Mouse (Mus musculus) hindbrain, embryonic 13.5 days (tissue): Measurements from ENCODE around the gene Svep1. TPM values are rescaled to one million over a fixed set of nuclear protein-coding genes. Genes with fewer than 3 reads are reported as not detected.

Experiments
- ATAC-seq: fragments of 200-750 bp; cut with Nextera tagmentation; 2 replicates; pipeline ENCODE4 v1.8.0; 2017; ENCODE audit warnings: moderate TSS enrichment; ENCODE audit not compliant: low FRiP score
- H3K27ac ChIP-seq: fragments of 300-500 bp; sonication (generic); 2 replicates; pipeline ENCODE4 v1.5.1; 2015; ENCODE audit warnings: inconsistent platforms, mild to moderate bottlenecking, moderate library complexity
- H3K27me3 ChIP-seq: fragments of 300-500 bp; sonication (generic); 2 replicates; pipeline ENCODE4 v1.6.1; 2015; ENCODE audit warnings: mild to moderate bottlenecking, inconsistent platforms
- H3K36me3 ChIP-seq: fragments of 300-500 bp; sonication (generic); 2 replicates; pipeline ENCODE4 v1.6.1; 2015; ENCODE audit warnings: mild to moderate bottlenecking, inconsistent platforms
- H3K4me1 ChIP-seq: fragments of 300-500 bp; sonication (generic); replicated peaks from 2 replicates; pipeline ENCODE4 v1.6.1; 2015; ENCODE audit warnings: inconsistent platforms
- H3K4me2 ChIP-seq: fragments of 300-500 bp; sonication (generic); 2 replicates; pipeline ENCODE4 v1.6.1; 2015; ENCODE audit warnings: inconsistent platforms, mild to moderate bottlenecking, moderate library complexity
- H3K4me3 ChIP-seq: fragments of 300-500 bp; sonication (generic); 2 replicates; pipeline ENCODE4 v1.5.1; 2015; ENCODE audit warnings: mild to moderate bottlenecking, inconsistent platforms
- H3K9ac ChIP-seq: fragments of 300-500 bp; sonication (generic); 2 replicates; pipeline ENCODE4 v1.6.1; 2015; ENCODE audit warnings: mild to moderate bottlenecking, inconsistent platforms
- H3K9me3 ChIP-seq: fragments of 300-500 bp; sonication (generic); 2 replicates; pipeline ENCODE4 v1.6.1; 2016; ENCODE audit warnings: inconsistent platforms
- WGBS: fragments of 180-500 bp; shearing (Covaris S2); methylation state at CpG from one replicate; pipeline ENCODE4 v1.1.7; 2015; 5-methylcytosine and 5-hydroxymethylcytosine counted together
- polyA plus RNA-seq: library from polyadenylated mRNA; unstranded; fragments of >200 nt; fragmentation: Nextera tagmentation; extraction: Ambion mirVana; gene quantifications from 2 replicates; pipeline ENCODE4 v1.2.1, GENCODE M21; 2015

Gene Svep1
- polyA plus RNA-seq, 1 experiment from 2014 or later: 0.55 TPM

DNA sequence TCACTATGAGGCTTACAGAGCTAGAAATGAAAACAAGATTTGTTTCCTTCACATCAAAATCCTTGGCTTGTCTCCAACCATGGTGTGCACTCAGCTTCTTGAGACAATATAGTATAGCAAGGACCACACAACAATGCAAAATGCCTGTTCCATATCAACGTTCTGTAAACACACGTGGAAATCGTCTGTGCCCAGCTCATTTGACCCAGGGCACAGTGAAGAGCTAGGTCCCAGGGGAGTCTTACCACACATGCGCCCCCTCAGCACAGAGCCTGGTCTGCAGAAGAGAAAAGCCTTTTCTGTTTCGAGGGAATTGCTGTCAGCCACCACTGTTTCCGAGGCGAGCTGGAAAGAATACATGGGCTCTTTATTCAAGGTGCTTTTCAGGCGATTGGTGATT lies 91.2 kb downstream of the Svep1 start:
- no peak overlapping the region for H3K27ac ChIP-seq
- ATAC-seq: peak; percentile 76; the same call in 1 of the 2 replicates
- no peaks in the 10 kb centered on the region for H3K27me3 ChIP-seq
- 0 out of 2 replicates have a peak overlapping the region, but pooled peaks have one; percentile 3 for H3K9ac ChIP-seq
- H3K4me3 ChIP-seq: no peak overlapping the region
- no peaks in the 10 kb centered on the region for H3K9me3 ChIP-seq
- H3K4me1 ChIP-seq: peaks cover 6% of the 10 kb centered on the region
- peak overlapping the region; percentile 36; the same call in 1 of the 2 replicates for H3K4me2 ChIP-seq
- no peaks in the 10 kb centered on the region for H3K36me3 ChIP-seq
- WGBS: 27% methylated on average over 8 of the region's 8 CpGs

- H3K27ac ChIP-seq: no peak overlapping the region
- no peak overlapping the region for H3K9ac ChIP-seq
- H3K9me3 ChIP-seq: no peaks in the 10 kb centered on the region
- H3K36me3 ChIP-seq: no peaks in the 10 kb centered on the region
- WGBS: 85% methylated on average over 10 of the region's 10 CpGs
- H3K27me3 ChIP-seq: no peaks in the 10 kb centered on the region
- H3K4me3 ChIP-seq: no peak overlapping the region
- no peak for ATAC-seq
- H3K4me1 ChIP-seq: peaks cover 6% of the 10 kb centered on the region
- no peak overlapping the region for H3K4me2 ChIP-seq
Observed at GRCm38 (mm10) chr4:58111008-58111407, 95.7 kb downstream of the Svep1 start.

GRCm38 (mm10) chr4:58109793-58110192 lies 96.9 kb downstream of the Svep1 start:
- Histone ChIP-seq H3K4me3 (no peak overlapping the region), H3K9me3 (no peaks in the 10 kb centered on the region), H3K9ac (no peak overlapping the region), H3K36me3 (no peaks in the 10 kb centered on the region), H3K4me1 (no peaks in the 10 kb centered on the region), H3K27me3 (no peaks in the 10 kb centered on the region), H3K27ac (no peak overlapping the region), H3K4me2 (no peak overlapping the region)
- no peak for ATAC-seq
- 85% methylated on average over 6 of the region's 6 CpGs for WGBS

DNA sequence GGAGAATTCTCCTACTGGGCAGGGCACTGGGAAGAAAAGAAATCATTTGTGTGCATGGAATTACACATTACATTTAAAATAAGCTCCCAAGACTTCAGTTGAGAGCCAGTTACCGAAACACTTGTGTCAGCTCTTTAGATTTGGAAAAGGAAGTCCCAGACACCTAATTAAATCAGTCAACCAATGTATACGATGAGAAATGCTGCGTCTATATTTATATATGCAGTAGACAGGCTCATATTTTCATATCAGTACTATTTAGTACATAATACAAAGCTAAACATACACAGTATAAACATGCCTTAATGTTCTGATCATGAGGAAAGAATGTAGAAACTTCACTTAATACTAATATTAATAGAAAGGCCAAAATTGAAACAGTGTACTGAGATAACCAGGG lies 98.3 kb downstream of the Svep1 start:
- no peak overlapping the region for H3K9ac ChIP-seq
- H3K9me3 ChIP-seq: no peaks in the 10 kb centered on the region
- H3K4me1 ChIP-seq: no peaks in the 10 kb centered on the region
- H3K36me3 ChIP-seq: no peaks in the 10 kb centered on the region
- no peak overlapping the region for H3K4me3 ChIP-seq
- H3K4me2 ChIP-seq: no peak overlapping the region
- WGBS: 85% methylated on average over 3 of the region's 3 CpGs
- no peaks in the 10 kb centered on the region for H3K27me3 ChIP-seq
- no peak for ATAC-seq
- H3K27ac ChIP-seq: no peak overlapping the region

- Histone ChIP-seq H3K27me3 (no peaks in the 10 kb centered on the region), H3K4me1 (no peaks in the 10 kb centered on the region), H3K4me2 (no peak overlapping the region), H3K9me3 (no peaks in the 10 kb centered on the region), H3K36me3 (no peaks in the 10 kb centered on the region), H3K27ac (no peak overlapping the region), H3K4me3 (no peak overlapping the region), H3K9ac (no peak overlapping the region)
- 86% methylated on average over 9 of the region's 9 CpGs for WGBS
- ATAC-seq: no peak
Observed at GRCm38 (mm10) chr4:58097732-58098131, 108.9 kb downstream of the Svep1 start.

DNA sequence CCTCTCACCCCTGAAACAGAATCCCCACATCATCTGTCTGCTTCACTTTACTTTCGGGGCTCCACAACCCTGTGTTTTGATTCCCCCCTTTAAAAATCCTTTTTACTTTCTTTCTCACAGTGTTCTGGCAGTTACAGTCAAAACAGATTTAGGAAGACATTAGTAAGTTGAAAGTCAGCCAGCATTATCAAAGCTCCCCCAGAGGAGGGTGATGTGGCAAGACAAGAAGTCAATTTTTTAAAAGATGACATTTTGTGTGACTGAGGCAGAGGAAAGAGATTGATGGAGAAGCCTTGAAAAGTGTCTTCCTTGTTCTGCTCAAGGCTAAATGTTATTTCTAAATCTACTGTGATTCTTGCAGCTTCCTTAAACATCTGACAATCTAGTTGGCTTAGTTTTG lies 119.9 kb downstream of the Svep1 start:
- Histone ChIP-seq H3K9ac (no peak overlapping the region), H3K27me3 (no peaks in the 10 kb centered on the region), H3K27ac (no peak overlapping the region), H3K4me2 (no peak overlapping the region), H3K4me3 (no peak overlapping the region), H3K4me1 (no peaks in the 10 kb centered on the region), H3K36me3 (no peaks in the 10 kb centered on the region), H3K9me3 (no peaks in the 10 kb centered on the region)
- 81% methylated on average over 1 of the region's 1 CpGs for WGBS
- no peak for ATAC-seq

DNA sequence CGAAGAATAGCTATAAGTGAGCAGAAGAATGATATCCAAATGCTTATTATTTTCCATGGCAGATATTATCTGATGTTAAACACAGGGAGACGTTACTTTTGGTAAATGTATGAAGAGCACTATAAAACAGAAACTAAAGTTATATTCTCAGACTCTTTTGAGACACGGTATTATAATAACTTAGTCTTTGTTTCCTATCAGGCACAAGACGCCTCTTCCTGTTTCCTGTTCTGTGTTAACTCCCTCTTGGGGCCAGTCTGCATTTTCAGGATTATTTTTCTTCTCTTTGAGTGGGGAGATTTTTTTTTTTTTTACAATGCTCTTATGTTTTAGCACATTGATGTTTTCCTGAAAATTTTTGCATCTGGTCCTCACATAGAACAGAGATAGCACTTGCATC lies 120.5 kb downstream of the Svep1 start:
- Histone ChIP-seq H3K4me2 (no peak overlapping the region), H3K27me3 (no peaks in the 10 kb centered on the region), H3K9ac (no peak overlapping the region), H3K4me3 (no peak overlapping the region), H3K4me1 (no peaks in the 10 kb centered on the region), H3K36me3 (no peaks in the 10 kb centered on the region), H3K27ac (no peak overlapping the region), H3K9me3 (no peaks in the 10 kb centered on the region)
- WGBS: 90% methylated on average over 4 of the region's 4 CpGs
- no peak for ATAC-seq

GRCm38 (mm10) chr4:58085340-58085739 lies 121.3 kb downstream of the Svep1 start:
- 82% methylated on average over 3 of the region's 3 CpGs for WGBS
- H3K9ac ChIP-seq: no peak overlapping the region
- no peaks in the 10 kb centered on the region for H3K27me3 ChIP-seq
- no peak overlapping the region for H3K4me3 ChIP-seq
- H3K27ac ChIP-seq: no peak overlapping the region
- no peaks in the 10 kb centered on the region for H3K4me1 ChIP-seq
- H3K36me3 ChIP-seq: no peaks in the 10 kb centered on the region
- H3K9me3 ChIP-seq: no peaks in the 10 kb centered on the region
- H3K4me2 ChIP-seq: no peak overlapping the region
- no peak for ATAC-seq

DNA sequence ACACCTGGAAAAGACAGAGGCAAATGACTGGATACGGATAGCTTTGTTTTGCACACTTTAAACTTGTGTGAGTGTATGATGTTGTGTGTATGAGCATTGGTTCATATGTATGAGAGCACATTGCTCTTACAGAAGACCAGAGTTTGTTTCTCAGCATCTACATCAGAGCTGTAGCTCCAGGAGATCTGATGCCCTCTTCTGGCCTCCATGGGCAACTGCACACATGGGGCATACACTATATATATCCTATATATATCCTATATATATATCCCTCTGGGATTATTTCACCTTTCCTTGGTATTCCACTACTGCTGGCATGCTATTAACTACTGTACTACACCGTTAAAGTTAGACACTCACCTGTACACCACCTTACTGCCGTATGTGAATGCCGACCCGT lies 122.5 kb downstream of the Svep1 start:
- Histone ChIP-seq H3K27me3 (no peaks in the 10 kb centered on the region), H3K4me1 (0 out of 2 replicates have a peak, but pooled peaks cover 5% of the 10 kb centered on the region), H3K9ac (no peak overlapping the region), H3K4me3 (no peak overlapping the region), H3K36me3 (no peaks in the 10 kb centered on the region), H3K27ac (no peak overlapping the region), H3K9me3 (no peaks in the 10 kb centered on the region), H3K4me2 (no peak overlapping the region)
- 98% methylated on average over 5 of the region's 5 CpGs for WGBS
- no peak for ATAC-seq

GRCm38 (mm10) chr4:58082588-58082987 lies 124.1 kb downstream of the Svep1 start:
- Histone ChIP-seq H3K36me3 (no peaks in the 10 kb centered on the region), H3K4me1 (0 out of 2 replicates have a peak, but pooled peaks cover 5% of the 10 kb centered on the region), H3K4me3 (no peak overlapping the region), H3K9ac (no peak overlapping the region), H3K4me2 (no peak overlapping the region), H3K9me3 (no peaks in the 10 kb centered on the region), H3K27me3 (no peaks in the 10 kb centered on the region), H3K27ac (no peak overlapping the region)
- ATAC-seq: peak; percentile 57; the same call in 1 of the 2 replicates
- 14% methylated on average over 5 of the region's 5 CpGs for WGBS

DNA sequence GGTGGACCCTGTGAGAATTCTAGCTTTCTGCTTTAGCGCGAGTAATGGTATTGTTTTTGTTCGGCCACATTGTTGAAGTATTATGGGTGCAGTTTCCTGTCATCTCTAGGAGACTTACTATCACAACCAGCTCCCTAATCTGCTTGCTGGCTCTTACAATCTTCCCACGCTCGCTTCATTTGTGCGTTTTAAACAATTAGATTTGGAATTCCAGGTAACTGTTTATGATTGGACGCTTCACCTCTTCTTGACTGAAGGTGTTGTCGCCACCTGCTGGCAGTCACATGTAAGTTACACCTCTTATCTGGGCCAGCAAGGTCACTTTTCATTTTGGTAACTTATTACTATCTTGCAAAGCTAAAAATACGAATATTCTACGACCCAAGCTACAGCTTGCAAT lies 127.0 kb downstream of the Svep1 start:
- no peaks in the 10 kb centered on the region for H3K27me3 ChIP-seq
- H3K4me1 ChIP-seq: 0 out of 2 replicates have a peak, but pooled peaks cover 5% of the 10 kb centered on the region
- ATAC-seq: peak; percentile 50; the same call in 1 of the 2 replicates
- H3K9me3 ChIP-seq: no peaks in the 10 kb centered on the region
- peak overlapping the region; percentile 31 for H3K4me3 ChIP-seq
- peak overlapping the region; percentile 52 for H3K4me2 ChIP-seq
- no peaks in the 10 kb centered on the region for H3K36me3 ChIP-seq
- peak overlapping the region; percentile 49; the same call in 1 of the 2 replicates for H3K9ac ChIP-seq
- WGBS: 18% methylated on average over 10 of the region's 10 CpGs
- H3K27ac ChIP-seq: no peak overlapping the region

- Histone ChIP-seq H3K4me1 (0 out of 2 replicates have a peak, but pooled peaks cover 5% of the 10 kb centered on the region), H3K27me3 (no peaks in the 10 kb centered on the region), H3K9ac (no peak overlapping the region), H3K36me3 (no peaks in the 10 kb centered on the region), H3K4me3 (no peak overlapping the region), H3K27ac (no peak overlapping the region), H3K9me3 (no peaks in the 10 kb centered on the region), H3K4me2 (no peak overlapping the region)
- no peak for ATAC-seq
- WGBS: 66% methylated on average over 6 of the region's 6 CpGs
Observed at GRCm38 (mm10) chr4:58077950-58078349, 128.7 kb downstream of the Svep1 start.

DNA sequence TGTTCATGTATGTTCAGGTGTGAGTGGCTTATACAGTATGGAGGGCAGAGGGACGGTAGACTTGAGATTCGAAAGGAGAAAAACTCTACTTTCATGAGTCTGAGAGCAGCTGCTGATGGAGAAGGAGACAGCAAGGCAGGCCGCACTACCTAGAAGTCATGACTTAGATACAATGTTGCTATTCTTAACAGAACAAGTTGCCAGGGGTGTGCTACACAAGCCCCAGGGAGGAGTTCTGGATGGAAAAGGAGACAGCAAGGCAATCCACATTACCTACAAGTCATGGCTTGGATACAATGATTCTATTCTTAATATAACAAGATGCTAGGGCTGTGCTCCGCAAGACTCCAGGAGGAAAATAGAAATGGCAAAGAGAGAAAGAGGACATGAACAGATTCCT lies 129.1 kb downstream of the Svep1 start:
- Histone ChIP-seq H3K9ac (no peak overlapping the region), H3K4me2 (no peak overlapping the region), H3K36me3 (no peaks in the 10 kb centered on the region), H3K9me3 (no peaks in the 10 kb centered on the region), H3K27ac (no peak overlapping the region), H3K4me1 (0 out of 2 replicates have a peak, but pooled peaks cover 5% of the 10 kb centered on the region), H3K4me3 (no peak overlapping the region), H3K27me3 (no peaks in the 10 kb centered on the region)
- ATAC-seq: no peak
- 96% methylated on average over 4 of the region's 4 CpGs for WGBS
